Mouse (Mus musculus) forelimb bud, embryonic 11.5 days (tissue): Measurements from ENCODE around the gene Slc35a2.
"Not testable (repeated sequence)": the region's sequence is repeated elsewhere in the genome, so short reads cannot be mapped to it uniquely, and the experiment has no call there.

ENCODE experiments used
- DNase-seq: peaks from one replicate; pipeline ENCODE4 v3.0.0-alpha.2; 2012; ENCODE audit warnings: low read depth, low spot score

Gene Slc35a2

GRCm38 (mm10) chrX:7907735-7908134, 23.9 kb downstream of the Slc35a2 start, which contains the start of gene Gm10491:
Gm10491 (minus strand) TSS chrX:7907835.
- DNase-seq = no peak

DNA sequence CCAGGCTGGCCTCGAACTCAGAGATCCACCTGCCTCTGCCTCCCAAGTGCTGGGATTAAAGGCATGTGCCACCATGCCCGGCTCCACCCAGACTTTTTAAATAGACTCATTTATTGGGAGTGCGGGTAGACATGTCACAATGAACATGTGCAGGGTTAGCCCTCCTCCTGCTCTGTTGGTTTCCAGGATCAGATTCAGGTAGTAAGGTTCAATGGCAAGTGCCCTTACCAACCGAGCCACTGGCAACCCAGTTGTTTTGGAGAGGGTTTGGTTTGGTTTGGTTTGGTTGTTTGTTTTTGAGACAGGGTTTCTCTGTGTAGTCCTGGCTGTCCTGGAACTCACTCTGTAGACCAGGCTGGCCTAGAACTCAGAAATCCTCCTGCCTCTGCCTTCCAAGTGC, 25.4 kb downstream of the Slc35a2 start, which contains the start of gene Gm10490:
Gm10490 (plus strand) TSS at position 301 of the 400 bp plus-strand sequence.
- not testable (repeated sequence) for DNase-seq

DNA sequence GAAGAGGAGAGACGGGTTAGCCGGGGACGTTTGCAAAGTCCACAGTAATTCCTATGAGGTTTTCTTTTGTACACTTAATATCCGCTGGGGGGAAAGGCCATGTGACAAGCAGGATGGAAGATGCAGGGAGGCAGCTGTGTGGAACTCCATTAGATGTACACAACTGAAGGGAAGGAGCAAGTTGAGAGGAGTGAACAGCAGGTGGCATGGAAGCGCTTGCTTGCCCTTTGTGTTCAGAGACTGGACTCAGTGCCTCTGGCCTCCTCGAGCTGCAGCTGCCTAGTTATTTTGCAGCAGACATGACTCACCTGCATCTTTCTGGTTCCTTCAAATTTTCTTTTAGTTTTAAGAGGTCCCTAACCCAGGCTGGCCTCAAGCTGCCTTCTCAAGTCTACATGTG, 26.6 kb downstream of the Slc35a2 start:
- no peak for DNase-seq

DNA sequence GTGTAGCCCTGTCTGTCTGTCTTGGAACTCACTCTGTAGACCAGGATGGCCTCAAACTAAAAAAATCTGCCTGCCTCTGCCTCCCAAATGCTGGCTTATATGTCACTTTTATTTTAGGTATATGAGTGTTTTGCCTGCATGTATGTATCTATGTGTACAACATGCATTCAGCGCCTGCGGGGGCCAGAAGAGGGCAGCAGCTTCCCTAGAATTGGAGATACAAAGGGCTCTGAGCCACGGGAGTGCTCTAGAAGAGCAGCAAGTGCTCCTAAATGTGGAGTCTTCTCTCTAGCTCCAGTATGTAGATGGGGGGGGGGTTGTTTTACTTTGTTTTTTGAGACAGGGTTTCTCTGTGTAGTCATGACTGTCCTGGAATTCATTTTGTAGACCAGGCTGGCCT, 31.8 kb downstream of the Slc35a2 start:
- not testable (repeated sequence) for DNase-seq

- not testable (repeated sequence) for DNase-seq
These were observed 34.1 kb downstream of the Slc35a2 start for GRCm38 (mm10) chrX:7917960-7918359.

GRCm38 (mm10) chrX:7919601-7920383, 36.0 kb downstream of the Slc35a2 start, which contains the start of gene Pcsk1n:
Pcsk1n (plus strand) TSS chrX:7919822.
- no peak for DNase-seq

- no peak for DNase-seq
These were observed 38.2 kb downstream of the Slc35a2 start for GRCm38 (mm10) chrX:7922032-7922431.

DNA sequence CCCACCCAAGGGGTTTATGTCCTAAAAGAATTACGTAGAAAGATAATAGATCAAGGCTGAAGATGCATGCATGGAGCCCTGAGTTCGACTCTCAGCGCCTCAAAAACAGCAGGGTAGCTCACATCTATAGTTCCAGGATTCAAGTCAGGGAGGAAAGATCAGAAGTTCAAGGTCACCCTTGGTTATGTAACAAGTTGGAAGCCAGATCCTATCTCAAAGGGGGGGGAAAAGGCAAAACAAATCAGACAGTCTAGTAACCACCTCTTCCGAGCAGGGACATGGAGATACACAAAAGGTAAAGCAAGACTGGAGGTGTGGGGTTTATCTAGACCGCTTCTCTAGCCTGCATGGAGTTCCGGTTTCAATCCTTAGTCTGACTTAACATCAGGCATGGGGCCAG, 42.4 kb downstream of the Slc35a2 start:
- DNase-seq = no peak

- no peak for DNase-seq
These were observed 43.3 kb downstream of the Slc35a2 start for GRCm38 (mm10) chrX:7927116-7927515.

GRCm38 (mm10) chrX:7928270-7928790, 44.5 kb downstream of the Slc35a2 start, which contains the start of gene Eras:
Eras (minus strand) TSS chrX:7928607.
- no peak for DNase-seq

DNA sequence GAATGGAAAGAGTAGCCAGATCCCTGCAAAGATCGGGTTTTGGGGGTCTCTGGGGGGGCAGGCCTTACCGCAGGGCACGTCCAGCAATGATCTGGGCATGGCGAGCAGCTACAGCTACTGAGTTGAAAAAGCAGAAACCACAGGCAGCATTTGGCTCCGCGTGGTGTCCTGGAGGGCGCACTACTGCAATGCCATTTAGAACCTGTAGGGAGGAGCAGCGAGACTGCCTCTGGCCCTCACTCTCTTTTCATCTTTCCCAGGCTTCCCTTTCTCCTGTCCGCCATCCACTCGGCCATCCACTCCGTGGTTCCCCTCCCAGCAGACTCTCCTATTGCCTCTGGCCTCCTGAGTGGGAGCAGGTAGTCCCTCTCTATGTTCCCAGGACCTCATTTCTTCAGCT, 53.0 kb downstream of the Slc35a2 start:
- no peak for DNase-seq

- DNase-seq = no peak
These were observed 53.8 kb downstream of the Slc35a2 start for GRCm38 (mm10) chrX:7937667-7938066.
